Mouse (Mus musculus) myocyte (in vitro differentiated cells): Measurements from ENCODE around the gene Acadvl. TPM values are rescaled to one million over a fixed set of nuclear protein-coding genes. Genes with fewer than 3 reads are reported as not detected.
A peak's percentile ranks its signal among the peaks of the same experiment; 100 is the strongest.

Experiments used
- H3K27me3 ChIP-seq: one replicate; pipeline ENCODE4 v1.6.1; 2011; ENCODE audit not compliant: control insufficient read depth, insufficient read depth, insufficient read length
- H3K36me3 ChIP-seq: one replicate; pipeline ENCODE4 v1.6.1; 2011; ENCODE audit not compliant: control insufficient read depth, insufficient read depth
- H3K4me2 ChIP-seq: one replicate; pipeline ENCODE4 v1.6.1; 2011; ENCODE audit warnings: low read depth, control low read depth
- H3K4me3 ChIP-seq: one replicate; pipeline ENCODE4 v1.5.1; 2011; ENCODE audit warnings: mild to moderate bottlenecking, control low read depth, moderate library complexity
- H3K79me2 ChIP-seq: one replicate; pipeline ENCODE4 v1.6.1; 2011; ENCODE audit not compliant: control insufficient read depth, insufficient read depth
- H3ac ChIP-seq: one replicate; pipeline ENCODE4 v1.6.1; 2011; ENCODE audit not compliant: control insufficient read depth, insufficient read length
- CEBPB ChIP-seq: IDR thresholded peaks from 2 replicates; pipeline ENCODE4 v1.6.1; 2011; ENCODE audit warnings: mild to moderate bottlenecking, moderate library complexity; ENCODE audit not compliant: poor library complexity, insufficient read depth, severe bottlenecking
- E2F4 ChIP-seq: IDR thresholded peaks from one replicate; pipeline ENCODE4 v1.6.1; 2011; ENCODE audit warnings: mild to moderate bottlenecking, control low read depth, moderate library complexity; ENCODE audit not compliant: insufficient read depth
- MAX ChIP-seq: IDR thresholded peaks from one replicate; pipeline ENCODE4 v1.6.1; 2011; ENCODE audit warnings: low read depth, mild to moderate bottlenecking, control low read depth
- MYOD1 ChIP-seq, 3 experiments: IDR thresholded peaks; one replicate each; pipeline ENCODE4 v1.6.1; 2011; ENCODE audit warnings: control low read depth in 2 of 3, low read depth in 2 of 3, mild to moderate bottlenecking in 2 of 3, moderate library complexity in 1 of 3; ENCODE audit not compliant: insufficient read length in 2 of 3, control insufficient read depth in 1 of 3
- MYOG ChIP-seq, 3 experiments: IDR thresholded peaks; one replicate each; pipeline ENCODE4 v1.6.1; 2011; ENCODE audit warnings: control low read depth in 2 of 3, low read depth in 2 of 3, mild to moderate bottlenecking in 2 of 3; ENCODE audit not compliant: insufficient read length in 2 of 3, control insufficient read depth in 1 of 3, insufficient read depth in 1 of 3
- POLR2A ChIP-seq: IDR thresholded peaks from one replicate; pipeline ENCODE4 v1.6.1; 2011; ENCODE audit warnings: low read depth, mild to moderate bottlenecking, control low read depth, moderate library complexity; ENCODE audit not compliant: insufficient read length
- POLR2AphosphoS2 ChIP-seq: IDR thresholded peaks from one replicate; pipeline ENCODE4 v1.6.1; 2011; ENCODE audit warnings: low read depth, control low read depth; ENCODE audit not compliant: insufficient read length
- REST ChIP-seq: IDR thresholded peaks from one replicate; pipeline ENCODE4 v1.6.1; 2011; ENCODE audit warnings: mild to moderate bottlenecking, control low read depth, moderate library complexity; ENCODE audit not compliant: insufficient read depth, insufficient read length
- SRF ChIP-seq: IDR thresholded peaks from one replicate; pipeline ENCODE4 v1.6.1; 2011; ENCODE audit warnings: low read depth; ENCODE audit not compliant: control insufficient read depth, insufficient read length
- TCF12 ChIP-seq: IDR thresholded peaks from one replicate; pipeline ENCODE4 v1.6.1; 2011; ENCODE audit warnings: mild to moderate bottlenecking, control low read depth; ENCODE audit not compliant: poor library complexity, insufficient read depth, severe bottlenecking
- TCF3 ChIP-seq: IDR thresholded peaks from one replicate; pipeline ENCODE4 v1.6.1; 2011; ENCODE audit warnings: low read depth, control low read depth; ENCODE audit not compliant: insufficient read length
- USF1 ChIP-seq: IDR thresholded peaks from one replicate; pipeline ENCODE4 v1.6.1; 2011; ENCODE audit warnings: low read depth, mild to moderate bottlenecking, control low read depth, moderate library complexity
- polyA plus RNA-seq: library from polyadenylated mRNA; unstranded; fragments of >200 nt; fragmentation: generic; extraction: Trizol; gene quantifications from one replicate; pipeline ENCODE4 v1.2.1, GENCODE M21; 2012; ENCODE audit warnings: missing spikeins

The Acadvl gene
- polyA plus RNA-seq, 1 experiment: 130 TPM

DNA sequence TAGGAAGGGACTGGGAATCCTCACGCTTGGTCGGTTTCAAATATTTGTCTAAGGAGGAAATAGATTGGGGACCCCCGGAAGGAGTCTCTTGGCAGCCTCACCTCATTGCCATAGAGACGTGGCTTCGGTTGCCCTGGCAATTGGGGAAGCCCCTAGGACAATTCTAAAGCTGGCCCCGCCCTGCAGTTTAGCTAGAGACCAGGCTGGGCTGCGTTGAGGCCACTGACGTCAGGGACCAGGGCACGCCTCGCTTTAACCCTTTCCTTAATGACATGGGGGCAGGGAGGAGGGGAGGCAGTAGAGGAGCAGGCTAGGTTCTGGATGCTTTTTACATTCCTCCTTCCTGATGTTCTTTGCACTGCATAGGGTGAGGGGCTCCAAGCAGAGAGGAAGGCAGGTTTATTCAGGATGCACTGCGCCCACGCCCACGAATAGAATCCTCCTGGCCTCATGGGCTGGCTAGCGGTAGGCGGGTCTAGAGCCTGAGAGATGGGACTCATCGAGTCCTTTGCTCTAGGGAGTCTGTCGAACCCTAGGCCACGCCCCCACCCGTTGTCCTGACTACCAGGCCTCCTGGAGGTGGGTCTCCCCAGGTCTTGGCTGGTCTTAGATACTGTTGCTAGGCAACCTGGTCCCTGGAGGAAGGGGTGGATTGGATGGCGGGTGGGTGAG lies 14.1 kb upstream of the Acadvl start:
- TF ChIP-seq REST: no peak
- TF ChIP-seq POLR2A: no peak
- TF ChIP-seq MAX: no peak
- TF ChIP-seq TCF12: no peak
- no peak for TF ChIP-seq E2F4
- TF ChIP-seq MYOG (IDR thresholded peaks at IDR 0.05; ENCODE audit: control insufficient read depth in 1 of 3, insufficient read depth in 1 of 3, insufficient read length in 2 of 3, low read depth in 2 of 3): no peak
- TF ChIP-seq TCF3: no peak
- TF ChIP-seq USF1: no peak
- TF ChIP-seq CEBPB: no peak
- TF ChIP-seq SRF: no peak
- no peak for TF ChIP-seq POLR2AphosphoS2
- TF ChIP-seq MYOD1 (IDR thresholded peaks at IDR 0.05; ENCODE audit: control insufficient read depth in 1 of 3, insufficient read length in 2 of 3, low read depth in 2 of 3): no peak
- peaks cover 13% of the 10 kb centered on the region for H3K36me3 ChIP-seq
- no peak overlapping the region for H3ac ChIP-seq
- peak overlapping the region; percentile 15 for H3K4me3 ChIP-seq
- H3K27me3 ChIP-seq: no peaks in the 10 kb centered on the region
- H3K4me2 ChIP-seq: peak overlapping the region; percentile 90
- peaks cover 14% of the 10 kb centered on the region for H3K79me2 ChIP-seq

GRCm38 (mm10) chr11:70028401-70029129 lies 13.4 kb upstream of the Acadvl start:
- H3K79me2 ChIP-seq: peaks cover 14% of the 10 kb centered on the region
- H3K4me2 ChIP-seq: peak overlapping the region; percentile 90
- no peak overlapping the region for H3ac ChIP-seq
- H3K36me3 ChIP-seq: peaks cover 13% of the 10 kb centered on the region
- no peaks in the 10 kb centered on the region for H3K27me3 ChIP-seq
- TF ChIP-seq SRF (no peak), MAX (no peak), USF1 (no peak), MYOG (IDR thresholded peaks at IDR 0.05; ENCODE audit: control insufficient read depth in 1 of 3, insufficient read depth in 1 of 3, insufficient read length in 2 of 3, low read depth in 2 of 3) (no peak), POLR2A (peak; percentile 36), POLR2AphosphoS2 (peak; percentile 27)
- peak overlapping the region; percentile 15 for H3K4me3 ChIP-seq

- H3K79me2 ChIP-seq: peaks cover 15% of the 10 kb centered on the region
- TF ChIP-seq E2F4 (no peak), TCF3 (no peak), REST (no peak), MAX (no peak), POLR2A (no peak)
- H3ac ChIP-seq: no peak overlapping the region
- no peaks in the 10 kb centered on the region for H3K27me3 ChIP-seq
- peak overlapping the region; percentile 90 for H3K4me2 ChIP-seq
- peaks cover 13% of the 10 kb centered on the region for H3K36me3 ChIP-seq
- no peak overlapping the region for H3K4me3 ChIP-seq
Measured at GRCm38 (mm10) chr11:70027397-70027796, 12.2 kb upstream of the Acadvl start.

GRCm38 (mm10) chr11:70026689-70027088 lies 11.5 kb upstream of the Acadvl start:
- Histone ChIP-seq H3K27me3 (no peaks in the 10 kb centered on the region), H3K4me2 (peak overlapping the region; percentile 90), H3ac (no peak overlapping the region), H3K79me2 (peaks cover 23% of the 10 kb centered on the region), H3K4me3 (no peak overlapping the region), H3K36me3 (peaks cover 6% of the 10 kb centered on the region)
- TF ChIP-seq E2F4 (no peak), POLR2AphosphoS2 (no peak), REST (no peak), TCF12 (no peak), MYOG (IDR thresholded peaks at IDR 0.05; ENCODE audit: control insufficient read depth in 1 of 3, insufficient read depth in 1 of 3, insufficient read length in 2 of 3, low read depth in 2 of 3) (no peak), TCF3 (no peak), MYOD1 (IDR thresholded peaks at IDR 0.05; ENCODE audit: control insufficient read depth in 1 of 3, insufficient read length in 2 of 3, low read depth in 2 of 3) (no peak), MAX (no peak), SRF (no peak), USF1 (no peak), CEBPB (no peak)

GRCm38 (mm10) chr11:70024151-70024514 lies 8.9 kb upstream of the Acadvl start:
- Histone ChIP-seq H3K4me3 (no peak overlapping the region), H3ac (no peak overlapping the region), H3K27me3 (no peaks in the 10 kb centered on the region), H3K4me2 (no peak overlapping the region), H3K79me2 (peaks cover 32% of the 10 kb centered on the region), H3K36me3 (no peaks in the 10 kb centered on the region)
- no peak for TF ChIP-seq TCF3
- TF ChIP-seq SRF: no peak
- no peak for TF ChIP-seq REST
- no peak for TF ChIP-seq E2F4
- TF ChIP-seq POLR2AphosphoS2: no peak
- TF ChIP-seq MYOG (IDR thresholded peaks at IDR 0.05; ENCODE audit: control insufficient read depth in 1 of 3, insufficient read depth in 1 of 3, insufficient read length in 2 of 3, low read depth in 2 of 3): no peak
- TF ChIP-seq CEBPB: no peak
- no peak for TF ChIP-seq POLR2A
- TF ChIP-seq MAX: no peak
- TF ChIP-seq USF1: no peak
- TF ChIP-seq MYOD1 (IDR thresholded peaks at IDR 0.05; ENCODE audit: control insufficient read depth in 1 of 3, insufficient read length in 2 of 3, low read depth in 2 of 3): no peak
- no peak for TF ChIP-seq TCF12
